Mouse (Mus musculus) erythroblast, embryonic 14.5 days (primary cell): ENCODE measurements around the gene Gja4. TPM values are rescaled to one million over a fixed set of nuclear protein-coding genes. Genes with fewer than 3 reads are reported as not detected.

ENCODE experiments used
- H3K27me3 ChIP-seq: 2 replicates; pipeline ENCODE4 v1.6.1; 2012; ENCODE audit warnings: inconsistent platforms; ENCODE audit not compliant: control insufficient read depth
- H3K36me3 ChIP-seq: 2 replicates; pipeline ENCODE4 v1.6.1; 2012; ENCODE audit warnings: mild to moderate bottlenecking, inconsistent platforms; ENCODE audit not compliant: control insufficient read depth
- H3K4me1 ChIP-seq: 2 replicates; pipeline ENCODE4 v1.6.1; 2012; ENCODE audit warnings: inconsistent platforms; ENCODE audit not compliant: control insufficient read depth
- H3K4me3 ChIP-seq: replicated peaks from 2 replicates; pipeline ENCODE3; 2012; ENCODE audit warnings: moderate library complexity, mild to moderate bottlenecking, inconsistent platforms
- H3K9me3 ChIP-seq: 2 replicates; pipeline ENCODE4 v1.6.1; 2012; ENCODE audit warnings: low read length, inconsistent platforms, mixed read lengths; ENCODE audit not compliant: control insufficient read depth
- GATA1 ChIP-seq: IDR thresholded peaks from 2 replicates; pipeline ENCODE4 v1.6.1; 2012; ENCODE audit warnings: low read length, inconsistent platforms, mixed read lengths
- TAL1 ChIP-seq: IDR thresholded peaks from 3 replicates; pipeline ENCODE4 v1.6.1; 2012; ENCODE audit warnings: low read length, inconsistent platforms, mixed read lengths
- polyA plus RNA-seq: library from polyadenylated mRNA; stranded (reverse); fragments of >175 nt; gene quantifications from 2 replicates; pipeline ENCODE4 v1.2.3, GENCODE M21; 2012

The Gja4 gene
- polyA plus RNA-seq, 1 experiment = not detected

- no peaks in the 10 kb centered on the region for H3K27me3 ChIP-seq
- no peak for TF ChIP-seq GATA1
- TF ChIP-seq TAL1 = no peak
- H3K4me1 ChIP-seq = no peaks in the 10 kb centered on the region
- H3K9me3 ChIP-seq = no peaks in the 10 kb centered on the region
- H3K36me3 ChIP-seq = no peaks in the 10 kb centered on the region
- H3K4me3 ChIP-seq = no peak overlapping the region
Measured at GRCm38 (mm10) chr4:127341372-127341771, 27.5 kb upstream of the Gja4 start.

- no peaks in the 10 kb centered on the region for H3K9me3 ChIP-seq
- peaks cover 3% of the 10 kb centered on the region; the same call in 1 of the 2 replicates for H3K4me1 ChIP-seq
- no peak overlapping the region for H3K4me3 ChIP-seq
- H3K27me3 ChIP-seq = no peaks in the 10 kb centered on the region; the same call in 1 of the 2 replicates
- TF ChIP-seq GATA1 (no peak), TAL1 (no peak)
- no peaks in the 10 kb centered on the region for H3K36me3 ChIP-seq
Measured at GRCm38 (mm10) chr4:127337668-127338067, 23.8 kb upstream of the Gja4 start.

- TF ChIP-seq TAL1 (no peak), GATA1 (no peak)
- Histone ChIP-seq H3K4me3 (no peak overlapping the region), H3K36me3 (no peaks in the 10 kb centered on the region), H3K4me1 (peaks cover 3% of the 10 kb centered on the region; the same call in 1 of the 2 replicates), H3K27me3 (peaks cover 22% of the 10 kb centered on the region), H3K9me3 (no peaks in the 10 kb centered on the region)
Measured at GRCm38 (mm10) chr4:127334870-127335504, 21.1 kb upstream of the Gja4 start.

- H3K27me3 ChIP-seq = peaks cover 42% of the 10 kb centered on the region
- no peaks in the 10 kb centered on the region for H3K9me3 ChIP-seq
- H3K4me3 ChIP-seq = no peak overlapping the region
Measured at GRCm38 (mm10) chr4:127331171-127331570, 17.3 kb upstream of the Gja4 start.

GRCm38 (mm10) chr4:127330181-127331100 lies 16.6 kb upstream of the Gja4 start, which contains the start of gene Gjb3:
TSS of gene Gjb3 (minus strand) at chr4:127330844.
- peaks cover 3% of the 10 kb centered on the region; the same call in 1 of the 2 replicates for H3K4me1 ChIP-seq
- H3K9me3 ChIP-seq = no peaks in the 10 kb centered on the region
- TF ChIP-seq TAL1 (no peak), GATA1 (no peak)
- no peaks in the 10 kb centered on the region for H3K36me3 ChIP-seq
- H3K4me3 ChIP-seq = no peak within 1 kb of the TSS
- H3K27me3 ChIP-seq = peaks cover 42% of the 10 kb centered on the region

More at GRCm38 (mm10) chr4:127331171-127331570, 17.3 kb upstream of the Gja4 start:
- Histone ChIP-seq H3K4me1 (peaks cover 3% of the 10 kb centered on the region; the same call in 1 of the 2 replicates), H3K36me3 (no peaks in the 10 kb centered on the region)
- TF ChIP-seq TAL1 (no peak), GATA1 (no peak)

- Histone ChIP-seq H3K4me3 (no peak overlapping the region), H3K9me3 (no peaks in the 10 kb centered on the region), H3K36me3 (no peaks in the 10 kb centered on the region), H3K4me1 (no peaks in the 10 kb centered on the region), H3K27me3 (peaks cover 42% of the 10 kb centered on the region)
- TF ChIP-seq TAL1 (no peak), GATA1 (no peak)
Measured at GRCm38 (mm10) chr4:127329751-127330150, 15.9 kb upstream of the Gja4 start.

DNA sequence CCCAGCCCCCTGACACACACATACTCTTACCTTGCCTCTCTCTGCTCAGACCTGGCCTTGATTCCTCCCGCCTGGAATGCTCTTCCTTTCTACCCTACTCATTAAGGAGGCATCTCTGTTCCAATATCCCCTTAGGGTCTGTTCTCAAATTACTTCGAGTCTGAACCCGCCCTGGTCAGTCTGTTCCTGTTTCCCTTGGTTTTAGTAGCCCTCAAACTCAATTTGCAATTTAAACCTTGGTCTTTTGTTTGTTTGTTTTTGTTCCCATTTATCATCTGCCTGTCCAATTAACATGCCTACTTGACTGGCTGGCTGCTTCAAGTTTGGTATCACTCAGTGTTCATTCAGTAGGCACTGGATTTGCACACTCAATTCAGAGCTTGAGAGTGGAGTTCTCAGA lies 15.2 kb upstream of the Gja4 start:
- Histone ChIP-seq H3K4me3 (no peak overlapping the region), H3K27me3 (peaks cover 42% of the 10 kb centered on the region), H3K4me1 (no peaks in the 10 kb centered on the region), H3K9me3 (no peaks in the 10 kb centered on the region), H3K36me3 (no peaks in the 10 kb centered on the region)
- TF ChIP-seq GATA1 (no peak), TAL1 (no peak)

GRCm38 (mm10) chr4:127328378-127328777 lies 14.5 kb upstream of the Gja4 start:
- Histone ChIP-seq H3K36me3 (no peaks in the 10 kb centered on the region), H3K27me3 (peaks cover 42% of the 10 kb centered on the region), H3K4me1 (no peaks in the 10 kb centered on the region), H3K9me3 (no peaks in the 10 kb centered on the region), H3K4me3 (no peak overlapping the region)
- TF ChIP-seq GATA1 (no peak), TAL1 (no peak)

DNA sequence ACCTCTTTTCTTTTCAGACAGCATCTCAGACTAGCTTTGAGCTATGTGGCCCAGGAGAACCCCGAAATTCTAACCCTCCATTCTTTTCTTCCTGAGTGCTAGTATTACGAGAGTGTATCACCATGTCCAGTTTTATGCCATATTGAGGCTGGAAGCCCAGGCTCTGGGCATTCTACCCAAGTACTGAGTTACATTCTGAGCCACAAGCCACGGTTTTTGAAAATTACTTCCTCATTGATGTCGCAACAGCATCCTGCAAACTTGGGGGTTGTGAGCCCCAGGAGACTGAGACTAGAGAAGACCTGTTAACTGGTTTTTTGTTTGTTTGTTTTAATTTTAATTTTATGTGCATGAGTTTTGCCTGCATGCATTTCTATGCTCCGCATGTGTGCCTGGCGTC lies 13.9 kb upstream of the Gja4 start:
- Histone ChIP-seq H3K9me3 (no peaks in the 10 kb centered on the region), H3K36me3 (no peaks in the 10 kb centered on the region), H3K4me3 (no peak overlapping the region), H3K4me1 (no peaks in the 10 kb centered on the region), H3K27me3 (peaks cover 42% of the 10 kb centered on the region)
- TF ChIP-seq TAL1 (no peak), GATA1 (no peak)
